Mouse (Mus musculus) stomach, postnatal 0 days (tissue): ENCODE data around the gene Hyal1. TPM values are rescaled to one million over a fixed set of nuclear protein-coding genes. Genes with fewer than 3 reads are reported as not detected.

Source experiments
- ATAC-seq: fragments of 200-750 bp; cut with Nextera tagmentation; 2 replicates; pipeline ENCODE4 v1.8.0; 2017; ENCODE audit not compliant: low FRiP score, low TSS enrichment
- DNase-seq: peaks from one replicate; pipeline ENCODE4 v3.0.0-alpha.2; 2016; ENCODE audit warnings: low spot score
- H3K27ac ChIP-seq: fragments of 300-500 bp; sonication (generic); replicated peaks from 2 replicates; pipeline ENCODE4 v1.5.1; 2014; ENCODE audit warnings: mild to moderate bottlenecking, control low read depth
- H3K27me3 ChIP-seq: fragments of 300-500 bp; sonication (generic); 2 replicates; pipeline ENCODE4 v1.6.1; 2014; ENCODE audit warnings: low read length; ENCODE audit not compliant: control insufficient read depth, insufficient read depth
- H3K36me3 ChIP-seq: fragments of 300-500 bp; sonication (generic); 2 replicates; pipeline ENCODE4 v1.6.1; 2014; ENCODE audit warnings: low read length, mixed read lengths; ENCODE audit not compliant: control insufficient read depth, insufficient read depth
- H3K4me1 ChIP-seq: fragments of 300-500 bp; sonication (generic); replicated peaks from 2 replicates; pipeline ENCODE4 v1.6.1; 2014; ENCODE audit warnings: antibody characterized with exemption; ENCODE audit not compliant: control insufficient read depth, insufficient read depth
- H3K4me2 ChIP-seq: fragments of 300-500 bp; sonication (generic); replicated peaks from 2 replicates; pipeline ENCODE4 v1.6.1; 2014; ENCODE audit warnings: low read depth, mild to moderate bottlenecking, control low read depth, moderate library complexity
- H3K4me3 ChIP-seq: fragments of 300-500 bp; sonication (generic); 2 replicates; pipeline ENCODE4 v1.5.1; 2014; ENCODE audit warnings: low read depth, low read length, control low read depth
- H3K9ac ChIP-seq: fragments of 300-500 bp; sonication (generic); 2 replicates; pipeline ENCODE4 v1.6.1; 2014; ENCODE audit warnings: mild to moderate bottlenecking, low read length, control low read depth, mixed read lengths
- H3K9me3 ChIP-seq: fragments of 300-500 bp; sonication (generic); 2 replicates; pipeline ENCODE4 v1.6.1; 2016; ENCODE audit warnings: low read length; ENCODE audit not compliant: control insufficient read depth
- CTCF ChIP-seq: IDR thresholded peaks from 2 replicates; pipeline ENCODE4 v1.5.1; 2016; ENCODE audit warnings: antibody characterized with exemption, low read depth, mild to moderate bottlenecking, moderate library complexity
- EP300 ChIP-seq: optimal IDR thresholded peaks from 2 replicates; pipeline ENCODE3; 2016; ENCODE audit warnings: antibody characterized with exemption
- WGBS: fragments of 180-500 bp; shearing (Covaris S2); extraction: QIAGEN DNeasy Blood & Tissue Kit; methylation state at CpG from one replicate; pipeline ENCODE4 v1.1.7; 2014; 5-methylcytosine and 5-hydroxymethylcytosine counted together
- polyA plus RNA-seq: library from polyadenylated mRNA; unstranded; fragments of >200 nt; fragmentation: Nextera tagmentation; extraction: Ambion mirVana; gene quantifications from 2 replicates; pipeline ENCODE4 v1.2.1, GENCODE M21; 2015

The Hyal1 gene
- polyA plus RNA-seq, 1 experiment from 2014 or later = 7.2 TPM

DNA sequence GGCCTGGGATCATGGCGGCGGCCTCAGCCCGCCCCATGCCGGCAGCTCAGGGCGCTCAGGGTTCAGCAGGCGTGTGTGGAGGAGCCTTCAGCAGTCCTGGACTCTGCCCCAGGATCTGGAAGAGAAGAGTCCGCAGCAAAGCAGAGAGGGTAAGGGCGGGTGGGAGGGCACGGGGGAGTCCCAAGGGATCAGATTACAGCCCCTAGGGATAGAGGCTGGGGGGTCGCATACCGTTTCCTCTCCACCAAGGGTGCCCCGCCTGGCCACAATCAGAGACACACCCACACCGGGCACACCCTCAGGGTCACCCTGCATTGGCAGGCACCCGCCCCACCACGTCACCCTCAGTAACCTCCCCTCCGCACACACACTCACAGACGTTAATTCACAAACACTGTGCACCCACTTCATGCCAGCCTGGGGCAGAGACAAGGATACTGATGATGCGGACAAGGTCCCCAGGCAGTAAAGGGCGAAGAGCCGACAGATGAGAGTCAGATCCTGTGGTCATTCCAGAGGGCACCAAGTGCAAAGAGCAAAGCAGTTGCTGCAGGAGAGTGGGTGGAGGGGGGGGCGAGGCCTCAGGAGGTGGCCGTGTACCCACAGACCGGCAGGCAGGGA lies 28.4 kb downstream of the Hyal1 start:
- TF ChIP-seq EP300 (no peak), CTCF (0 out of 2 replicates have a peak, but pooled peaks have one; percentile 2)
- peak overlapping the region; percentile 48; the same call in 1 of the 2 replicates for H3K9ac ChIP-seq
- WGBS = 36% methylated on average over 22 of the region's 23 CpGs
- ATAC-seq (peak; percentile 84), DNase-seq (peak; percentile 93)
- peak overlapping the region; percentile 46 for H3K4me2 ChIP-seq
- H3K36me3 ChIP-seq = no peaks in the 10 kb centered on the region
- H3K27me3 ChIP-seq = no peaks in the 10 kb centered on the region
- no peaks in the 10 kb centered on the region for H3K9me3 ChIP-seq
- peaks cover 7% of the 10 kb centered on the region; the same call in 1 of the 2 replicates for H3K4me1 ChIP-seq
- H3K27ac ChIP-seq = peak overlapping the region; percentile 75
- H3K4me3 ChIP-seq = peak overlapping the region; percentile 19

DNA sequence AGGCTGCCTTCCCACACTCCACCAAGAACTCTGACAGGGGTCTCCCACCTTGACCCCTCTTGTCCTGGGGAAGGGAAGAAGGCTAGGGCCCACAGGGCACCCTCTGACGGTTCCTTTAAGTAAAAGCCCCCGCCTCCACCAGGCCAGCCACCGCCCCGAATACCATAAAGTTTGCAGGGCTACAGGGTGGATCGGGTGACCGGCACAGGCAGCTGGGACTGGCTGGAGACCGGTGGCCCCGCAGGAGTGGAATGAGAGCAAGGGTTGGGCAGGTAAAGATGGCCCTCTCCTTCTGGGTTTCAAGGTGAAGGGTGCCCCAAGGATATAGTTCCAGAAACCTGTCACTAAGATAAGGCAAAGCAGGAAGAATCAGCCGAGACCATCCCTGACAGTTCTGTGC lies 29.9 kb downstream of the Hyal1 start:
- peak overlapping the region; percentile 43 for H3K4me2 ChIP-seq
- H3K27me3 ChIP-seq = no peaks in the 10 kb centered on the region
- H3K4me3 ChIP-seq = no peak overlapping the region; the same call in 1 of the 2 replicates
- peaks cover 10% of the 10 kb centered on the region for H3K4me1 ChIP-seq
- H3K9me3 ChIP-seq = no peaks in the 10 kb centered on the region
- ATAC-seq = 0 out of 2 replicates have a peak, but pooled peaks have one; percentile 27
- 24% methylated on average over 9 of the region's 9 CpGs for WGBS
- H3K9ac ChIP-seq = peak overlapping the region; percentile 31; the same call in 1 of the 2 replicates
- H3K36me3 ChIP-seq = no peaks in the 10 kb centered on the region
- DNase-seq = peak; percentile 70
- peak overlapping the region; percentile 61 for H3K27ac ChIP-seq
- no peak for TF ChIP-seq CTCF
- no peak for TF ChIP-seq EP300

DNA sequence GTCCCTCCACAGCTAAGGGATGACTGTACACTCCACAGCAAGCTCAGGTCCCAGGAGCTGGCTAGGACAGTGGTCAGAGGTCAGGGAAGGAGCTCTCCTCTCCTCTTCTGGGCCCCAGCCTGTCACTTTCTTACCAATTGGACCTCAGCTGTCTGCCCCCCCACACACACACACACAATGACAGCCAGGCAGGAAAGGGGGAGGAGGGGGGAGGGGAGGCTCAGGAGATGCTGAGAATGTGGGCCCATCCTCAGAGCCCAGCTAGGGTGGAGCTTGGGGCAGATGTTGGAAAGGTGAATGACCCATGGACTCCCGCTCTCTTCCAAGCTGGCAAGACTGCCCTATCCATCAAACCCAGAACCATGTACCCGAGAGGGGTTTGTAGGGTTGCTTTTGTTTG lies 30.3 kb downstream of the Hyal1 start:
- Histone ChIP-seq H3K27ac (peak overlapping the region; percentile 53; the same call in 1 of the 2 replicates), H3K9ac (peak overlapping the region; percentile 31; the same call in 1 of the 2 replicates), H3K36me3 (no peaks in the 10 kb centered on the region), H3K4me2 (peak overlapping the region; percentile 43), H3K4me3 (no peak overlapping the region; the same call in 1 of the 2 replicates), H3K9me3 (no peaks in the 10 kb centered on the region), H3K27me3 (no peaks in the 10 kb centered on the region), H3K4me1 (peaks cover 15% of the 10 kb centered on the region)
- WGBS = 46% methylated on average over 2 of the region's 2 CpGs
- ATAC-seq (no peak), DNase-seq (no peak)
- no peak for TF ChIP-seq EP300

DNA sequence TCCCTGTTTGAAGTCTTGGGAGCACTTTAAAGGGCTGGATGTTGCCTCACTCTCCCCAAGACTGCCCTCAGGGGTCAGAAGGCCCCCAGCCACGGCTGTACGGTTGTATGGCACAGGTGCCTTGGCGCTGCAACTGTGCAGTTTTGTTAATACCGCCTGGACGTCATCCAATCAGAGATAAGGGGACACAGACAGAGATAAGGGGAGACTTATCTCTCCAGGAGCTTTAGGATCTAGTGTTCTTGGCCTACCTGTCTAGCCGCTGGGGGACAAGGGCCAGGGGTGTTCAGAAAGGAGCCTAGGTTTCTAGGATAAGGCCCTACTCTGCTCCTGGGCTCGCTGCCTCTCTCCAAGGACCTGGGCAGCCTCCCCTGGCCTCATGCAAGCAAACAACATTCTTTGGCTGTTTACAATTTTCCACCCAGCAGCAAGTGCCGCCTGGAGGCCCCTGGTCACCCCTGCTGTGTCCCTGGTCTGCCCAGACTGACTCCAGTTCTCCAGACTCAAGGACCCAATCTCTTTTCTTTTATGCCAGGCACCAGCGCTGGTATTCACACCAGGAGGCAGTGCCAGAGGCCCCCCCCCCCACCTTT lies 31.0 kb downstream of the Hyal1 start:
- TF ChIP-seq EP300 (no peak), CTCF (no peak)
- peaks cover 16% of the 10 kb centered on the region for H3K4me1 ChIP-seq
- H3K4me3 ChIP-seq = no peak overlapping the region
- H3K4me2 ChIP-seq = 0 out of 2 replicates have a peak overlapping the region, but pooled peaks have one; percentile 11
- WGBS = 51% methylated on average over 9 of the region's 9 CpGs
- DNase-seq = peak; percentile 55
- H3K27me3 ChIP-seq = no peaks in the 10 kb centered on the region
- peak overlapping the region; percentile 28 for H3K9ac ChIP-seq
- no peaks in the 10 kb centered on the region for H3K36me3 ChIP-seq
- peak overlapping the region; percentile 53; the same call in 1 of the 2 replicates for H3K27ac ChIP-seq
- no peak for ATAC-seq
- no peaks in the 10 kb centered on the region for H3K9me3 ChIP-seq

DNA sequence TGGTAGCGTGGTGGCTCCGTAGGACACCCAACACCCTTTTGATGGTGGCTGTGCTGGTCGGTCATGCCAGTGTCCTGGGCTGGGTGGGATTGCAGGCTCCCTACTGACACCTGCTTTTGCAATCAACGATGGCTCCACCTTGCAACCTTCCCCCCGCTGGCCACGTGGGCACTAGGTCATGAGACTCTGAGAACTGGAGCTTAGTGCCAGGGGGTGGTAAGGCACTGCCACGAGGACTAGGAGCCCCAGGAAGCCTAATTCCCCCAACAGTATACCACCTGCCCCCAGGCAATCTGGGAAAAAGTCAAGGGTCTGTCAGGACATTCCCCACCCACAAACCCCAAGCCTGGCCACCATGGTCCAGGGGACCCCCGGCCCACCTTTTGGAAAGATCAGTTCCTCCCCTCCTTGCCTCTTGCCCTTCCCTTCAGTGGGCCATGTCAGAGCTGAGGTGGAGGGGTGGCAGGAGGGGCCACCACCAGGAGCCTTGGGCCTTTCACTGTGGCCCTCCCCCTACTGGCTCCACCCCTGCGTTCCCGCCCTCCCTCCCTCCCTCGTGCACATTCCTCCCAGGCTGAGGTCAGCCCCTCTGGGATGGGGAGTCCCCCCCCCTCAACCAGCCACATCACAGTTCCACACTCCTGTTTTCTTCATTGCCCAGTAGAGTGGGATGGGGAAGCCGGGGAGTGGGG lies 32.2 kb downstream of the Hyal1 start, which contains the start of gene Sema3b:
Gene Sema3b (minus strand): TSS at position 489 of the 692 bp plus-strand sequence.
- Histone ChIP-seq H3K27ac (peak within 1 kb of the TSS; percentile 53; the same call in 1 of the 2 replicates), H3K36me3 (no peaks in the 10 kb centered on the region), H3K4me1 (peaks cover 16% of the 10 kb centered on the region), H3K9me3 (no peaks in the 10 kb centered on the region), H3K4me2 (no peak within 1 kb of the TSS), H3K9ac (peak within 1 kb of the TSS; percentile 28), H3K4me3 (no peak within 1 kb of the TSS), H3K27me3 (no peaks in the 10 kb centered on the region)
- 47% methylated on average over 11 of the region's 12 CpGs for WGBS
- no peak for TF ChIP-seq EP300
- no peak for TF ChIP-seq CTCF
- peak; percentile 64 for DNase-seq
- no peak for ATAC-seq
